Mouse (Mus musculus) thymus, postnatal 10 days (tissue): ENCODE results near the gene Hes3.

ENCODE experiments used
- DNase-seq, 2 experiments: peaks; one replicate each; pipeline ENCODE4 v3.0.0; 2021; ENCODE audit warnings: low spot score in 2 of 2

Hes3 gene

DNA sequence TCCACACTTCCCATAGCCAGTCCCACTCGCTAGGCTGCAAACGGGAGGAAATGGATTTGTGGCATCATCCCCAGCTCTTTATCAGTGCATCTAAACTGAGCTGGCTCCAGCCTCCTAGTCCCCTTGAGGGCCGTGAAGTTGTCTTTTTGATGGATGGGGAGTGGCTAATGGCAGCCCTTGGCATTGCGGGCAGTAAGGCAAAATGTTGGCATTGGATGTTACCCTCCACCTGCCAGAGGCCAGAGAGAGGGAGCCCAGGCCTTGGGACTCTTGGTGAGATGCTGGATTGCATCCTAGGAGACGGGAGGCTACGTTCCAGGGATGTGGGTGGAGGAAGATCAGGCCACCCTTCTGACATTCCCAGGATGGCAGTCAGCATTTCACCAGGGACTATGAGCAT is 14.5 kb upstream of the Hes3 start:
- DNase-seq = no peak

DNA sequence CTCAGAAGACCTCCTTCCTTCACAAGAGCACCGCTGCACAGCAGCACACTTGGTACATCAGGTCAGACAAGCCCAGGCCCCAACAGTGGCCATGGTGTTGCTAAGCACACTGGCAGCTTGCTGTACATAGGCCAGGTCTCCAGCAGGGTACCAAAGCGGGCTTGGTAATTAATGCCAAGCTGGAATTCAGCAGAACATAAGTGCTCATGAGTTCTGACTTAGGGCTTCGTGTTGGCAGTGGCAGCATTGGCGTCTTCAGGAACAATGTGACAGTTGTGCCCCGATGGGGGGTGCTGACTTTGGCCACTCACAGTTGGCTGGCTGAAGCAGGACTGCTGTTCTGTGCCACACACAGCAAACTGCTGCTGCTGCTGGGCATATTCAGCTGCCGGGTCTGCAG is 13.2 kb upstream of the Hes3 start:
- DNase-seq = no peak

DNA sequence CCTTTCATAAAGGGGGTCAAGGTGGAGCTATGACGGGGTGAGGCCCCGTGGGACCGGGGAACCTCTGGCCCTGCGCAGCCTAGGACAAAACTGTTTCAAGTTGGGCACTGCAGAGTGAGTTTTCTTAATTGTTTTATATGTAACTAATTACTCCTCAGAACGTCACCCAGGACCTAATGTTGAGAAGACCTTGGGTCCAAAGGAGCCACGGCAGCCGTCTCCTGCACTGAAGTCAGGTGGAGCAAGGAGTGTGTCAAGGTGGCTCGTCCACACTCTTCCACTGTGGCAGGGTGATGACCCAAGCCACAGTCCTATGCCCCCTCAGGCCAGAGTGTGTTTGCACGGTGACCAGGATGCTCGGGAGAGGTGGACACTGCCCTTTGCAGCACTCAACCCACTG is 11.7 kb upstream of the Hes3 start:
- no peak for DNase-seq

DNA sequence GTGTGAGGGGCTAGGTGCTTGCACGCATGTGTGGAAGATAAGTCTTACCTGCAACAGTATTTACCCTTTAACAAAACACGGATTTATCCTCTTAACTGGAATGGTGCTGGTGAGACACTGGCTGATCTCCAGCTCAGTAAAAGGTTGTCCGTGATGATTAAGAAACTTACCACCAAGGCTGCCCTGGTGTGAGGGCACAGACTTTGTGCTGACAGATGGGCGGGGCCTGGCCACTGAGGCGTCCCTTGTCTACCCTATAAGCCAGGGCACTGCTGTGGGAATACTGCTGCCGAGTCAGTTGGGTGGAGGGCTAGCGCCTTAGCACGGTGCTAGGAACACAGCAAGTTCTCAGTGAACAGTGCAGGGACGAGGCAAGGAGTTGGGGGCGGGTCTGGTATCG is 10.6 kb upstream of the Hes3 start:
- DNase-seq = no peak

DNA sequence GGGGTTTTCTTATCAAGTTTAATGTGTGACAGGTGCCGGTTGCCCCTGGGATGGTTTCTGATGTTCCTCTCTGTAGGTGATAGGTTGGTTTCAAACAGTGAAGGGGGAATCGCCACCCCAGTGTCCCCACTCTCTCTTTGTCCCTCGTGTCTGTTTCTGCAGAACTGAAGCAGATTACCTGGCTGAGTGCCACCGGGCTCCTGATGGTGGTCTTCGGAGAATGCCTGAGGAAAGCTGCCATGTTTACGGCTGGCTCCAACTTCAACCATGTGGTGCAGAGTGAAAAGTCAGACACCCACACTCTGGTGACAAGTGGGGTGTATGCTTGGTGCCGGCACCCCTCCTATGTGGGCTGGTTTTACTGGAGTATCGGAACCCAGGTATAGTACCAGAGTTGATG is 8.9 kb upstream of the Hes3 start:
- no peak for DNase-seq

DNA sequence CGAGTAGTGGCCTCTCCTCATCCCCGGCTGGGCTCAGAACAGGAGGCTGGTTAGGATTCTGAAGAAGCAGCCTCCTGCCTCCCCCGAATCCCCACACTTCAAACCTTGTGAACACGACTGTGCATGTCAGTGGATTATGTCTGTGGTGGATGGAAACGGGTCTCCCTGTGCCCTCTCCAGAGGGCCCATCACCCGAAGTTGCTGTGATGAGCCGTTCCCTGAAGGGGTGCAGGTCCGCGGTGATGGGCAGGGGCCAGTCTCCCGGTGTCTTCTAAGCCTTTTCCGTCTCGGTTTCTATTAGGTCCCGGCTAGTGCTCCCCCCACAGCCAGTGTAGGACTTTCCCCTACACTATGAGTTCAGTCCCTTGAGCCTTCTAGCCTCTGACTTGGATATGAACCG is 7.4 kb upstream of the Hes3 start:
- DNase-seq = no peak

DNA sequence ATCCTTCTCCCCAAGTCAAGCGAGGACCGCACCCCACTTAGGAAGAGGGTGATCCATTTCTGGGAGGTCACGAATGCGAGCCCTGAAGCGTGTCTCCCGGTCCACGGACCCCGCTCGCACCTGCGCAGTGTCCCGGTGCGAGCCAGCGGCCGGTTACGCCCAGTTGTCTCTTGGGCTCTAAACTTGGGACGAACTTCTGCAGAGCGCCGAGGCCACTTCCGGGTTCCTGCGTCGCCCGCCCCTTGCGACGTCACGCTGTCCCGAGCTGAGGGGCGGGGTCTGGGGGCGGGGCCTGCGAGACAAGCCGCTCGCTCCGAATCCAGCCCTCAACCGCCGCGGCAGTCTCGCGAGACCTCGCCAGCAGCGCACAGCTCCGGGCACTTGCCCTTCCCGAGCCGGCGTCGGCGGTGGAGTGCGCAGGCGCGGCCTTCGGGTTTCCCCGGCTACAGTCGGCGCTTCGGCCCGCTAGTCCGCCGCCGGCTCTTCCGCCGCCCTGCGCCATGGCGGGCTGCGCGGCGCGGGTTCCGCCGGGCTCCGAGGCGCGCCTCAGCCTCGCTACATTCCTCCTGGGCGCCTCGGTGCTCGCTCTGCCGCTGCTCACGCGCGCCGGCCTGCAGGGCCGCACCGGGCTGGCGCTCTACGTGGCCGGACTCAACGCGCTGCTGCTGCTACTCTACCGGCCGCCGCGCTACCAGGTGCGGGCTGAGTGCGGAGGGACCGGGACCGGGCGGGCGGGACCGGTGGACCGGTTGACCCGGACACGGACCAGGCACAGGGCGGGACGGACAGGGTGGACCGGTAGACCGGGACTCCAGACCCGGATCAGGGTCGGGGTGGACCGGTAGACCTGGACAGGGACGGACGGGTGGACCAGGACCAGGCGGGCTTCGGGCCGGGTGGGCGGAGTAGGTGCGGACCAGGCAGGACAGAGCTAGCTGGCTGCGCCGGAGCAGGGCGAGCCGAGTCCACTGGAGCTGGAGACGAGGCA is 5.7 kb upstream of the Hes3 start, which contains the start of gene Icmt:
Gene Icmt, plus strand, starts transcription at position 354 of the 988 bp plus-strand sequence.
- peak; percentile 99 to 100 for DNase-seq

DNA sequence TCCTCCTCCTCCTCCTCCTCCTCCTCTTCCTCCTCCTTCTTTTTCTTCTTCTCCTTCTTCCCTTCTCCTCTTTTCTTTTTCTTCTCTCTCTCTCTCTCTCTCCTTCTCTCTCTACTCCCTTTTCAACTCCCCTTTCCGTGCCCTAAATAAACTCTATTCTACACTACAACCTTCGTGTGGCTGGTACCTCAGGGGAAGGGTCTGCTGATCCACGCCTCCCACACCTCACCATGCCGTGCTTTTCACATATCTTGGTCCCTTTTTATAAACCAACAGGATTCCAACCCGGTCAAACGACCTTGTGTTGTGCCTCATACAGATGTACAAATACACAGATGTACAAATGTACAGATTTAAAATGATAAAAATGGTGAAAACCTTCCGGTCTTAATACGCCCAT is 4.9 kb upstream of the Hes3 start:
- DNase-seq = no peak

DNA sequence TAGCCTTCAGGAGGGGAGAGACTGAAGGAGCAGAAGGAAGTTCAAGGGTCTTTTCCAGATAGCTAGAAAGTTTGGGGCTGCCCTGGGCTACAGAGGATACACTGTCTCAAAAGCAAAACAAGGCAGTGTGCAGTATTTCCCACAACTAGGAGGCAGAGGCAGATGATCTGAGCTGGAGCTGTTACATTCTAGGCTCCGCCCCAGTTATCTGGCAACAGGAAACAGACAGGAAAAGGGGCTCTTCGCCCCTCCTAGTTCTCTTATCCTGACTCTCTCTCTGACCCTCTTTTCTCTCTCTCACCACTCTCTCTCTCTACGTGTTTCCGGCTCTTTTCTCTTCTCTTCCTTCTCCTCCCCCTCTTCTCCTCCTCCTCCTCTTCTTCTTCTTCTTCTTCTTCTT is 4.5 kb upstream of the Hes3 start:
- DNase-seq = peak; percentile 42 to 44

DNA sequence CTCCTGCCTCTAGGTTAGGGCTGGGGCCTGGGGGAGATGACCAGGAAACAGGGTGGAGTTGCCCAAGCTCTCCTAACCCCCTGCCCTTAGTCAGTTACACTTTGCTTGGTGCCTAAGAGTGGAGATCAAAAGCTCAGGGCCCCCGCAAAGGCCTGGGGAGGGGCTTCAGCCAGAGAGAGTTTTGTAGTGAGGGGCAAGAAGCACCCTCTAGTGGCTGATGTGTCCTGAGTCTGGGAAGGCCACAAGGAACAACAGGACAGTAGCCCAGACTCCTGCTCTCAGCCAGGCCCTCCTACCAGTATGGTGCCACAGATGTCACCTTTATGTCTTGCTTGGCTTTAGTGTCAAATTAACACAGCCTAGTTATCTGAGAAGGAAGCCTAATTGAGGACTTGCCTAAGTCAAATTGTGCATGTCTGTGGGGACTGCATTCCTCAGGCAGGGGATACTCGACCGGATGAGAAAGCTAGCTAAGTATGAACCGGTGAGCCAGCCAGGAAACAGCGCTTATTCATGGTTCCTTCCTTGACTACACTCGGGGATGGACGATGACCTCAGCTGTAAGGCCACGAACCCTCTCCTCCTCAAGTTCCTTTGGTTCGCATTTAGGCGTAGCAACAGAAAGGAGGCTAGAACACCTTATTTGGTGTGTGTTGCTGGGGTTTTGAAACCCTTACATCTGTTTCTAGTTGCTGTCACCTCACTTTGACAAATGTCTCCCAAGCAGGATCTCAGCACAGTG is 2.9 kb upstream of the Hes3 start:
- DNase-seq = no peak

DNA sequence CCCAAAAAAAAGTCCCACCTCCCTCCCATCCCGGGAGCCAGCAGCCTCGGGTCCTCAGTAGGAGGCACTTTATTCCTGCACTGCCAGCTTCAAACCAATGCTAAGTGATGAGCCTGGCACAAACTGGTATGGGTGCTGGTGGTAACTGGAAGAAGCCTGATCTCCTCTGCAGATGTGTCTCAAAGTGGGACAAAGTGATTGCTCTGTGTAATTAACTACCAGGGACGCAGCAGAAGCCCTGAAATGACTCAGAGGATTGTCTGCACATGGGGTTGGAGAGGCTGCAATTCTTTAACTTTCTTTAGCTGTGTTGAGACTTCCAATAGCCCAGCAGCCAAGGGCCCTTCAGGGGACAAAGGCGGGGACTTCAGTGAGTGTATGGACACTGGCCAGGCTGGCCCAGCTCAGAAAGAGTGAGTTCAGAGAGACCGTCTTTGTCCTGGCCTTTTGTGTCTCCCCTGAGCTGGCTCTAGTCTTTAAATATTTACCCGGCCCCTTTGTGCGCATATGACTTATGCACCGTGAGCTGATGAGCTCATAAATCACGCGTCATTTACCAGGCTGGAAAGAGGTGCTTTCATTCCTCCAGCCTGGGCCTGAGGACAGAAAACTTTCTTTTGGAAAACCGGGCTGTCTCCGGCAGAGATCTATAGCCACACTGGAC is 772 bp upstream of the Hes3 start:
- no peak for DNase-seq

DNA sequence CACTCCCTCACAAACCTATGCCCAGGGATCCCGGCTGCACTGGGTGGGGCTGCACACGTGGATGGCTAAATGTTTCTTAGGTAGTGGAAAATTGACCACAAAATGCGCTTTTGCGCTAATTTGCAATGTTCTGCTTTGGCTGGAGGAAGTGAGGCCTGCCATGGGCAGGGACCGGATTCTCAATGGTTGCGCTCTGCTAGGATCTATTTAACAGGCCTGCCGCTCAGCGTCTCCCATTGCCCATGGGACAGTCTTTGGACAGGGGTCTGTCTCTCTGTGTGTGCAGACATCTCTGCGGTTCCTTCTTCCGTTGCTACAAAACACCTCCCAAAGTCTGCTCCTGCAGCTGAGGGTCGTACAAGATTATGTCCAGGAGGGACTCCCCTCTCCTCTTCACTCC is 471 bp downstream of the Hes3 start:
- DNase-seq = no peak

DNA sequence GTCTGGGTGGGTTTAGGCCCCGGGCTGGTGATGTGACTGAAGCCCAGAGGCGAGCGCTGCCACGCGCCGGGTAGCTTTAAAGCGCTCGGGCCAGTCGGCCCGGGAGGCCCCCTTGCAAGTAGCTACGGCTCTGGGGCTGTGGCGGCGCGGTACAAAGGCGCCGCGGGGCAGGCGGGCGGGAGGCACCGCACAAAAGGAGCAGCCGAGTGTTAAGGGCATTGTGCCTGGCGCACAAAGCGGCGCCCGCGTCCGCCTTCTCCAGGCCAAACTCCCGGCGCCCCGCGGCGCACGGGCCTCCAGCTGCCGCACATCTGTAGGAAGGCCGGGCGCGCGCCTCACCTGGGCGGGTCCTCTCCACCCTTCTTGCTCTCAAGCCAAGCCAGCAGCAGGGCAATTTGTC is 1.1 kb downstream of the Hes3 start:
- no peak for DNase-seq

DNA sequence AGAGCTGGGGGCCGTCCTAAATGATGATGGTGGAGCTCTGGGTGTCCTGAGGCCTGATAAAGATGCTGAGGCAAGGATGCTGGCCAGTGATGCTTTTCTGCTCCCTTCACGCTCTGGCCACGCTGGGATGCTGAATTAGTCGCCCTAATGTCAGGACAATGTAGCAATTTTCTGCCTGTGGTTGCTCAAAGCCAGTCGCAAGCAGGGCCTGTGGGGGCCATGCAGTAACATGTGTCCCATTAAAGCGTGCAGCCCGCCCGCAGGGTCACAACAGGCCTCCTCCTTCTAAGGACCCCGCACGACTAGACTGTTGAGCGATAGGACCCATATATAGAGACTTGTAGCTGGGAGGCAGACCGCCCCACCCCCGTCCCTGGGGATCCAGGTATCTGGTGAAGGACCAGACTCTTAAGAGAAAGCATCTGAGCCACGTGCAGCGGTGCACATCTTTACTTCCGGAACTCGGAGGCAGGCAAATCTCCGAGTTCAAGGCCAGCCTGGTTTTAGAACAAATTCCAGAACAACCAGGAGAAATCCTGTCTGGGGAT is 3.0 kb downstream of the Hes3 start:
- no peak for DNase-seq

DNA sequence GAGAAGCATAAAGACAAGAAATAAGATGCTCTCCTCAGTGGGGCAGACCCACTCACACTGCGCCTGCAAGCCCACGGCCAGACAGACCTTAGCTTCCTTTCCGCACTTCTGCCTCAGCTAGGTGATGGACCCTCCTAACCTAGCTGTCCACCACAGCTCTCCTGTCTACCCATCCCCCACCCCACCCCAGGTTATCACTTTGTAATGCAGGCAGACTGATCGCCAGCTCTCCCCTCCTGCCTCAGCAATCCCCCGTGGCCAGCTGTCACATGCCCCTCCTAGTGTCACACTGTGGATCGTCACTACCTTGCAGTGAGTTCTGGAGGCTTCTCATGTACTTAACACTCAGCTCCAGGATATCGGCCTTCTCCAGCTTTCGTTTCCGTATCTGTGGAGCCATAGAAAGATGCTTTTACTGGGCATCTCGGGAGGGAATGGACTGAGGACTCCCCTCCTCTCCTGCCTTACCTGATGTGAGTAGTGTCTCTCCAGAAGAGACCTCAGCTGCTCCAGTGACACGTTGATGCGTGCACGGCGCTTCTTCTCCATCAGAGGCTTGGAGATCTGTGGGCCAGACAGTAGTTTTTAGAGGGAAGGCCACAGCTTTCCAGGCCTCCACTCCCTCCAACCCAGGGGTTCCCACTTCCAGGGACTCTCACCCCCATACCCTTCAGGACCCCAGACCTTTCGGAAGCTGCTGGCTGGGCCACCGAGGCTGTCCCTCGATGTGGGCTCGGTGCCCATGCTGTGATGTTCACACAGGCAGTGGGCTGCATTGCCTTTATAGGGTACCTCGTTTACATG is 3.9 kb downstream of the Hes3 start:
- DNase-seq = no peak

DNA sequence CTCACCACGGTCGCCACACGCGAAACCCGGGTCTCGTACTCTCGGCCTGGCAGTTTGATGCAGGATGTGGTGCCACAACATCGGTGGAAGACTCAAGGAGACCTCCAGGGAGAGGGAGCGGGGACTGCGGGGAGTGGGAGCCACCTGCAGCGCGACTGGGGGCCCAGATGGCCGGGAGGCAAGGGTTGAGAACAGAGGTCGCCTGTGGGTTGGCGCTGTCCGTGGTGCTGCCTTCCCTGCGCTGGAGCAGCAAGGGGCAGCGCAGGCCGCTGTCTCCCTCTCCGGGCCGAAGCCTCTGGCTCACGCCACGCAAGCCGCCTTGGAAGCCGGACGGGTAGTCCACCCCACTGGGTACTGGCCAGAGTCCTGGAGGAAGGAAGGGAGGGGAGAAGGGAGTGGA is 4.6 kb downstream of the Hes3 start:
- peak; percentile 25 to 69 for DNase-seq

DNA sequence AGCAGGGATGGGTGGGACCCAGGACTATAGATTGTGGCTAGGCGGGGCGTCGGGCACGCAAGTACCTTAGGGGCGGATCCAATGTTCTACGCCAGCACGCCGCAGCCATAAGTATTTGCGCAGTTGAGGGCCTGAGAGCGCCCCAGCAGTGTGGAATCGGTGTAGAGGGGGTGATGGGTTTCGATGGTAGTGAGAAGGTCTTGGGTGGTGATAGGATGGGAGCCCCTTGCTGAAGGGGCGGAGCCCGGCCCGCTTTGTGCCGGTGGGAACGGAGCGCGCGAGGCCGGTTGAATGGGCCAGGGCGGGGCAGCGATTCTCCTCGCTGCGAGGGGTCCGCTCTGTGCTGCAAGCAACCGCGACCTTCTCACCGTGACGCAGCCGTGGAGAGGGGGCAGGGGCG is 5.3 kb downstream of the Hes3 start:
- no peak for DNase-seq

DNA sequence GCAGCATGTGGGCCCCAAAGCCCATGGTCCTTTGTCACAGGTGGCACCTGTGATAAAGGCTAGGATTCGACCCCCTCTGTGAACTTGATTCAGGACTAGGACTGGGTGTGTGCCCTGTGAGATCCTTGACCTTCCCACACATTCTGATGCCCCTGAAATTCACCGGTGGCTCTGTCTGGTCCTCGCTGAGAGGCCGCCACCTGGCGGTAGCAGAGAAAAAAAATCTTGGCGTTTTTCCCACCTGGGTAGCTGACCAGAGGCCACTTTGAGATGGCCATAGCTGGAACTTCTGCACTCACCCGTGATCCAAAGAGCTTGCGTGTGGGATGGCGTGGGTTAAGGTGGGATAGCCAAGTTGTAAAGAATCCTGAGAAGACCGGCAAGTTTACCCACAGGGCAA is 6.0 kb downstream of the Hes3 start:
- peak in 1 of 2 experiments; percentile 37 for DNase-seq

DNA sequence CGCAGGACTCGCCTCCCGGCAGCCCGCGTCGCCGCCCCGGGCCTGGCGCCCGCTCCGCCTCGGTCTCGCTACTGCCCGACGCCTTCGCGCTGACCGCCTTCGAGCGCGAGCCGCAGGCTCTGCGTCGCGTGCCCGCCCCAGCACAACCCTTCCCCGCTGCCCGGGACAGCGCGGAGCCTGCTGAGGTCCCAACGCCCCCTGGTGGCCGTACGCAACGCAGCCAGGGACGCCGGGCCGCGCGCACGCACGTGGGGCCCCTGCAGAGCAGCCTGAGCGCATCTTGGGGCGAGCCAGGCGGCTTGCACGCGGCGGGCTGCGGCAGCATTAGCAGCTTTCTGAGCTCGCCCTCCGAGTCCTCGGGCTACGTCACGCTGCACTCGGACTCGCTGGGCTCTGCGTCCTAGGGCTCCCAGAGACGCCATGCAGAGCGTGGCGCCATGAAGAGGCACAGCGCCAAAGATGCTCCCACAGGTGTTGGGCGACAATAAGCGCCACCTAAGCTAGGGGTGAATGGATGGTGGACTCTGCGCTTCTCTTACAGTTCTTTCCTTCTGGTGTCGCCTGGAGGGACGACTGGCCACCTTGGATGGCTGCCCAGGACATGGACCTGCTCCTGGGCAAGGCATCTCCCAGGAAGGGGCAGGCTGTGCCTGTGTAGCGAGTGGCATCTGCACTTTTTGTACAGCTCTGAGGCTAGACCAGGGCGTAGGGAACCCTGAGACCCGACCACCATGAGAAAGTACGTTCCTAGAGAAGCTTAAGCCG is 8.1 kb downstream of the Hes3 start:
- peak; percentile 73 to 87 for DNase-seq

DNA sequence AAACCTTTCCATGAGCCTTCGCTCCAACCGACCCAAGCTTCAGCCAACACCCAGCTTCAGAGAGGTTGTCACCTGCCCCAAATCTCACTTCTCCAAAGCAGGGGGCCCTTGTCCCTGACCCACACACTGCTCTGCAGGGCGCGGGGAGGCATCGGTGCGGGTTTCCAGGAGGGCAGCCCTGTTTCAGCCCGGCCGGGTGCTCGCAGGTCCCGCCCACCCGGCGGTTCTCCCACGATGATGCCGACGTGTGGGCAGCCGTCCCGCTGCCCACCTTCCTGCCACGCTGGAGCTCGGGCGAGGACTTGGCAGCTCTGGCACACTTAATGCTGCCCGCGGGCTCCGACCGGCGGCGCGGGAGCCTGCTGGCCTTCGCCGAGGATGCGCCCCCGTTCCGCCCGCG is 8.7 kb downstream of the Hes3 start:
- no peak for DNase-seq

DNA sequence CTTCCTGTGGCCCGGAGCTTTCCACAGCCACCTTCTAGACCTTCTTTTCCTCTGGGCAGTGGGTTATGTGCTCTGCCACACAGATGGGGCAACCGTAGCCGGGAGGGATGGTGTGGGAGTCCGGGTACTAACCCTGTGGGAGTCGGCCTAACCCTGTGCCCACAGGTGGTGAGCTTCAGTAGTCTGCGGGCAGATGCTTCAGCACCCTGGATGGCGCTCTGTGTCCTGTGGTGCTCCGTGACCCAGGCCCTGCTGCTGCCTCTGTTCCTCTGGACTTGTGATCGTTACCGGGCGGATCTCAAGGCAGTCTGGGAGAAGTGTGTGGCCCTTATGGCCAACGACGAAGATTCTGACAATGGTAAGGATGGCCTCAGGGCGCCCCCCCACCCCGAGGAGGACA is 9.9 kb downstream of the Hes3 start:
- DNase-seq = no peak
